27 mouse cellular contexts compared by ENCODE assay signal in the genomic region with DNA sequence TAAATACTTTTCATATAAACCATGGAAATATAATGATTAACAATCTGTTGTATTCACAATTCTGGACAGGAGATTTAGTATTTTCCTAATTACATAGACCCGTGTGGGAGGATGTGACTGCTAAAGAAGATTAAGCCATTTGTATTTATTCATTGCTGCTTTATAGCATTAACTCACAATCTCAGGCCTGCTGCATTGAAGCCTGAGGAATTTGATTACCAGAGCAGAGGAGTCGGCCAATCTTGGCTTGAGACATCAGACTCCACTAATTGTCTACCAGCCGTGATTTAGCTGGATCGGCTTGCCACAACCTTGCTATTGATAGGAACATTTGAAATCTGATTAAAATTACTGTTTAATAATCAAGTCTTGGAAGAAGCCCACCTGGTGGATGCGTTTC.
"Had no signal": no experiment of that assay in that cellular context is flagged by ENCODE, and none has a peak within 500 bp of the region (broad histone marks: within the 10 kb centered on the region; RNA-seq: fewer than 3 reads in every experiment).

No protein-coding gene starts in this region.

- H3K36me3 ChIP-seq: heart, embryonic 13.5 days; heart, embryonic 15.5 days; intestine, embryonic 15.5 days; kidney, embryonic 15.5 days; limb, embryonic 13.5 days; limb, embryonic 15.5 days; liver, embryonic 12.5 days had no signal

- H3K27me3 ChIP-seq: heart, embryonic 13.5 days; heart, embryonic 15.5 days; intestine, embryonic 15.5 days; kidney, embryonic 15.5 days; limb, embryonic 13.5 days; limb, embryonic 15.5 days; liver, embryonic 12.5 days had no signal

- H3K9ac ChIP-seq: heart, embryonic 13.5 days; heart, embryonic 15.5 days; hindbrain, embryonic 14.5 days; intestine, embryonic 15.5 days; kidney, embryonic 15.5 days; limb, embryonic 13.5 days; limb, embryonic 15.5 days; liver, embryonic 12.5 days; liver, embryonic 14.5 days had no signal

- ATAC-seq: hindbrain, embryonic 16.5 days; inflammation-experienced regulatory T-cells, adult 6 months; intestine, embryonic 15.5 days; intestine, postnatal 0 days; liver, embryonic 12.5 days had no signal

- H3K9me3 ChIP-seq: heart, embryonic 13.5 days; heart, embryonic 15.5 days; intestine, embryonic 15.5 days; kidney, embryonic 15.5 days; limb, embryonic 13.5 days; limb, embryonic 15.5 days; liver, embryonic 12.5 days had no signal

- H3K4me2 ChIP-seq: heart, embryonic 11.5 days; heart, embryonic 13.5 days; heart, embryonic 15.5 days; hindbrain, embryonic 14.5 days; intestine, embryonic 15.5 days; kidney, embryonic 15.5 days; limb, embryonic 13.5 days; limb, embryonic 15.5 days; liver, embryonic 12.5 days had no signal

- H3K4me1 ChIP-seq: heart, embryonic 15.5 days; intestine, embryonic 15.5 days; kidney, embryonic 15.5 days; limb, embryonic 13.5 days; limb, embryonic 15.5 days; liver, embryonic 12.5 days had no signal

- H3K4me3 ChIP-seq: gastrocnemius, adult 2 months; heart, embryonic 13.5 days; heart, embryonic 15.5 days; intestine, embryonic 15.5 days; kidney, embryonic 15.5 days; limb, embryonic 13.5 days; limb, embryonic 15.5 days; liver, embryonic 12.5 days had no signal

- DNase-seq: gastrocnemius, adult 2 months; gastrocnemius, postnatal 10 days; gastrocnemius, postnatal 25 days; heart, adult 18-20 months; heart, postnatal 14 days; heart, postnatal 36 days; kidney, adult 2 months; kidney, adult 9 months; kidney, postnatal 14 days; kidney, postnatal 36 days; layer of hippocampus, adult 9-11 months; layer of hippocampus, postnatal 36 days; left cerebral cortex, postnatal 4 days had no signal

- H3K27ac ChIP-seq: gastrocnemius, adult 2 months; heart, embryonic 13.5 days; heart, embryonic 15.5 days; hindbrain, embryonic 14.5 days; intestine, embryonic 15.5 days; kidney, embryonic 15.5 days; kidney, postnatal 0 days; limb, embryonic 13.5 days; limb, embryonic 15.5 days; liver, embryonic 12.5 days; liver, embryonic 14.5 days had no signal
